Mouse (Mus musculus) erythroblast, embryonic 14.5 days (primary cell): Measurements from ENCODE around the gene Olfr224. TPM values are rescaled to one million over a fixed set of nuclear protein-coding genes. Genes with fewer than 3 reads are reported as not detected.
A peak's percentile ranks its signal among the peaks of the same experiment; 100 is the strongest.

Experiments used
- H3K27me3 ChIP-seq: 2 replicates; pipeline ENCODE4 v1.6.1; 2012; ENCODE audit warnings: inconsistent platforms; ENCODE audit not compliant: control insufficient read depth
- H3K36me3 ChIP-seq: 2 replicates; pipeline ENCODE4 v1.6.1; 2012; ENCODE audit warnings: mild to moderate bottlenecking, inconsistent platforms; ENCODE audit not compliant: control insufficient read depth
- H3K4me1 ChIP-seq: 2 replicates; pipeline ENCODE4 v1.6.1; 2012; ENCODE audit warnings: inconsistent platforms; ENCODE audit not compliant: control insufficient read depth
- H3K4me3 ChIP-seq: replicated peaks from 2 replicates; pipeline ENCODE3; 2012; ENCODE audit warnings: moderate library complexity, mild to moderate bottlenecking, inconsistent platforms
- H3K9me3 ChIP-seq: 2 replicates; pipeline ENCODE4 v1.6.1; 2012; ENCODE audit warnings: low read length, inconsistent platforms, mixed read lengths; ENCODE audit not compliant: control insufficient read depth
- GATA1 ChIP-seq: IDR thresholded peaks from 2 replicates; pipeline ENCODE4 v1.6.1; 2012; ENCODE audit warnings: low read length, inconsistent platforms, mixed read lengths
- TAL1 ChIP-seq: IDR thresholded peaks from 3 replicates; pipeline ENCODE4 v1.6.1; 2012; ENCODE audit warnings: low read length, inconsistent platforms, mixed read lengths
- polyA plus RNA-seq: library from polyadenylated mRNA; stranded (reverse); fragments of >175 nt; gene quantifications from 2 replicates; pipeline ENCODE4 v1.2.3, GENCODE M21; 2012

Olfr224 gene
- polyA plus RNA-seq, 1 experiment: 0.02 TPM

DNA sequence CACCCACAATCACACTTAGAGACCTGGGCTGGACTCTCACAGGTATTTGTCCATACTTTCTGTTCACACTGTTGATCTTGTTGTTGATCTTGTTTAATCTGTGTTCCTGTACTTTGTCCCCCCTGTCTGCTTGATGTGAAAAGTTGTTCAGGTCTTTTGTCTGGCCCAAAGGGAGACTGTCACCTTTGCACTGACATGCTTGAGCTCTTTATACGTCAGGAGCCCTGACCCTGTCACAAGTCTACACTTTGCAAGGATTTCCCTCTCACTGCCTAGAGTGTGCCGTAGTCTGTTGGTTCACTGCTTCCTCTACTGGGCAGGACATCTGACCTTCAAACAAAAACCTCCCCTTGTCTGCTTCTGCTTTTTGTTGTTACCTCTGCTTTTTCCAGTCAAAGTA, 34.3 kb upstream of the Olfr224 start:
- no peaks in the 10 kb centered on the region for H3K9me3 ChIP-seq
- no peaks in the 10 kb centered on the region for H3K36me3 ChIP-seq
- no peak overlapping the region for H3K4me3 ChIP-seq
- peaks cover 4% of the 10 kb centered on the region; the same call in 1 of the 2 replicates for H3K4me1 ChIP-seq
- no peak for TF ChIP-seq TAL1
- TF ChIP-seq GATA1: no peak
- no peaks in the 10 kb centered on the region for H3K27me3 ChIP-seq

DNA sequence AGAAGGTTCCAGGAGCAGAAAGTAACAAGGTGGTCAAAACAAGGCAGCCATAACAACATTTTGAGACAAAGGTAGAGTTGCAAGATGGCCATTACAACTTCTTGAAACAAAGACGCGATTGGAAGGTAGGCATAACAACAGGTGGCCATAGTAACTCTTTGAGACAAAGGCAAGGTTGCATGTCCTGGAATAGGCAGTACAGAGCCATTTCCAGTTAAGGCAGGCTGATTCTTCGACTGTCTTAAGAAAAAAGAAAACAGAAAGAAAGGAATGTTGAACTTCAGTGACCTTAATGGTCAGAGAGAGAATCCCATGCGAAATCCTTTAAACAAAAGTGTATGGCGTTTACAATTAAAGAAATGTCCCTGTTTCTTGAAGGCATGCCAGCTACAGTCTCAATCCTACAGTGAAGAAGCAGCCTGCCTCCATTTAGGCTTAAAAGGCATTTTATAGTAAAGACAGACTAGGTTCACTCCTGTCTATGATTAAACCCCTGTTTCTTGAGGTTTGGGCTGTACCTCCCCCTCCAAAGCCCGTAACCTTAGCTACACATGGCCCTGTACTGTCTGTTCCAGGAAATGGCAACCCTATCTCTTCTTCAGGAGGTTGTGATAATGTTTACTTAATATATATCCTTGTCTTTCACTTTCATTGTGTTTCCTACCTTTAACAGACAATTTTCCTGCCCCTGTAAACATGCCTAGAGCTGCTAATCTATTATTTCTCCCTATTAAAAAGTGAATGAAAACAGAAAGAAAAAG, 32.6 kb upstream of the Olfr224 start:
- Histone ChIP-seq H3K4me1 (peaks cover 4% of the 10 kb centered on the region), H3K36me3 (no peaks in the 10 kb centered on the region), H3K4me3 (no peak overlapping the region), H3K9me3 (no peaks in the 10 kb centered on the region), H3K27me3 (no peaks in the 10 kb centered on the region)
- TF ChIP-seq GATA1 (no peak), TAL1 (no peak)

DNA sequence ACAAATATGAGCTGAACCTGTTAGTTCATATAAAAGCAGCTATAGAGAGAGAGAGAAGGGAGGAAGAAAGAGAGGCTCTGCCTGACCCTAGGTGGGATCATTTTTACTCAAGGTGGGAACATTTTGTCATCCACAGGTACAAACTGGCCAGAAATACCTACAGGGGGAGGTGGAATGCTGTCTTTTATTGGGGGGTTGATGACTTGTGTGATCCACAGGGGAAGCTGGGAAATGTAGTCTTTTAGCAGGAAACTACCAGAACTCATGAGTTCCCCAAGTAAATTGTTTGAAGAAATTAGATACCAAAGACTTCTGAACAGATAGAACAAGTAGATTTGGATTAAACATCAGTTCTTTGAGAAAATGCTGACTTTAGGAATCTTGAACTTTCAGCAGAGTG, 31.7 kb upstream of the Olfr224 start:
- TF ChIP-seq GATA1 (no peak), TAL1 (no peak)
- no peaks in the 10 kb centered on the region for H3K36me3 ChIP-seq
- no peak overlapping the region for H3K4me3 ChIP-seq
- H3K4me1 ChIP-seq: peaks cover 4% of the 10 kb centered on the region
- H3K27me3 ChIP-seq: no peaks in the 10 kb centered on the region
- no peaks in the 10 kb centered on the region for H3K9me3 ChIP-seq

DNA sequence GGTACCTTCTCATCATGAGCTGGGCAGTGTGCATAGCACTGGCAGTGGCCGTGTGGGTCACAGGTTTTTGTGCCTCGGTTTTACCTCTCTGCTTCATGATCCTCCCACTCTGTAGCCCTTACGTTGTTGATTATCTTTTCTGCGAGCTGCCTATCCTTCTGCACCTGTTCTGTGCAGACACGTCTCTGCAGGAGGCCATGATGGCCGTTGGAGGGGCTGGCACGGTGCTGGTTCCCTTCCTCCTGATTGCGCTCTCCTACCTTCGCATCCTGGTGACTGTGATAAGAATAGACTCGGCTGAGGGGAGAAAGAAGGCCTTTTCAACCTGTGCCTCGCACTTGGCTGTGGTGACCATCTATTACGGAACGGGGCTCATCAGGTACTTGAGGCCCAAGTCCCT, 27.5 kb upstream of the Olfr224 start:
- H3K9me3 ChIP-seq: no peaks in the 10 kb centered on the region
- H3K36me3 ChIP-seq: no peaks in the 10 kb centered on the region
- H3K4me3 ChIP-seq: no peak overlapping the region
- no peaks in the 10 kb centered on the region; the same call in none of the 2 replicates for H3K4me1 ChIP-seq
- TF ChIP-seq TAL1 (peak; percentile 37; the same call in 2 of the 3 replicates), GATA1 (no peak)
- no peaks in the 10 kb centered on the region for H3K27me3 ChIP-seq

DNA sequence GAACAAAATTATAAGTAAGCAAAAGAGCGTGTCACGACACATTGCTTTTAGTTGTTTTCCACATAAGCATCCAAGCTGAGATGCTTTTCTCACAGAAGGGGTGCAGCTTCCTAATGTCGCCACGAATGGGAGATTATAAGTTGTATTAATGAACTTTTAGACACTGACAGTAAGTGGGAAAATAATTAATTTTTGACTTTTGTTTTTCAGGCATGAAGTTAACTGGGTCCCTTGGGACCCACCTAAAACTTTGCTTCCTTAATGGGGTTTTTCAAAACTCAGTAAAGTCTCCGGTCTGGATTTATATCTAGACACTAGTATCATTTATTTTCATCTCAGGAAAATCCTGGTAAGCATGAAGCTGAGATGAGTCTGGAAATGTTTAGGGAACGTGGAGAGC, 24.5 kb upstream of the Olfr224 start, which contains the start of gene Olfr324:
Olfr324 (plus strand) TSS at position 301 of the 400 bp plus-strand sequence.
- H3K9me3 ChIP-seq: no peaks in the 10 kb centered on the region
- no peak within 1 kb of the TSS for H3K4me3 ChIP-seq
- no peaks in the 10 kb centered on the region for H3K27me3 ChIP-seq
- H3K36me3 ChIP-seq: no peaks in the 10 kb centered on the region
- H3K4me1 ChIP-seq: no peaks in the 10 kb centered on the region; the same call in 1 of the 2 replicates
- no peak for TF ChIP-seq TAL1
- TF ChIP-seq GATA1: no peak

DNA sequence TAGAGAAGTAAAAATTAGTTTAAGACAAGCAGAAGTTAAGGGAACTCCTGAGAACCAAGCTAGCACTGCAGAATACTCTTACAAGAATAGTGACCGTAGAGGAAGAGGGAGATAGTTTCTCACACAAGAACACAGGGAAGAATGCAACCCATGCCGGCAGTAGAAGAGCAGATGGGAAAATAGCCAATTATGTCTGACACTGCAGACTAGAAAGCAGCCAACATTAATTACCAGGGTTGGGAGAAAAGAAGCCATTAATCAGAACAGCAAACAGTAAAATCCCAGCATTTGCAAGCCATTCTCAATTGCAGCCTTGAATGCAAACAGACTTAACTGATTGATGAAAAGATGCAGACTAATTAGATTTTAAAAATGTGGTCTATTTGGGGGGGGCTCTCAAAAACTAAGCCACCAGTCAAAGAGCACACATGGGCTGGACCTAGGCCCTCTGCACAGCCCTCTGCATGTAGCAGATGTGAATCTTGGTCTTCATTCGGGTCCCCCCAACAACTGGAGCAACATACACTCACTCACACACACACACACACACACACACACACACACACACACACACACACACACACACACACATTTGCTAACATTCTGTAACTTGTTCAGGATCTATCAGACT, 18.4 kb upstream of the Olfr224 start:
- H3K36me3 ChIP-seq: no peaks in the 10 kb centered on the region
- H3K27me3 ChIP-seq: 0 out of 2 replicates have a peak, but pooled peaks cover 2% of the 10 kb centered on the region
- TF ChIP-seq GATA1 (no peak), TAL1 (no peak)
- H3K9me3 ChIP-seq: no peaks in the 10 kb centered on the region
- H3K4me3 ChIP-seq: no peak overlapping the region
- H3K4me1 ChIP-seq: peaks cover 17% of the 10 kb centered on the region

DNA sequence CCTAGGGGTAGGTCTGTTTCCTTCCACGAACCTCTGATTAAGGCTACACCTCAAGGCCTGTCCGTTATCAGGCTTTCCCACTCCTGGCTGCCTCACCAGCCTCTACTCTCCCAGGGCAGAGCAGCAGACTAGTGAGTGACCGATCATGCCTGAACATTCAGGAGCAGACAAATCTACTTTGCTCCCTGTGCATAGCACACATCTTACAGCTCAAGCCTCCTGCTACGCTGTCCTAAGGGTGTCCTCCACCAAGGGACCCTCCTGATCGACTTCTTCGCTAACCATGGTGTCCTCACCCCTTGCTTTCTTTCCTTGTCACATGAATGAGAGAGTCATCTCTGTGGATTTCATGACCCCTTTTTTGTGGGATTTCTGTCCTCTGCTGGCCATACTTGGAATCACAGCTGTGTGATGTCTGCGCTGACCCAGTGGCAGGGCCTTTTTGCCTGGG, 17.6 kb upstream of the Olfr224 start:
- TF ChIP-seq GATA1 (no peak), TAL1 (0 out of 3 replicates have a peak, but pooled peaks have one; percentile 32)
- H3K4me1 ChIP-seq: peaks cover 17% of the 10 kb centered on the region
- H3K27me3 ChIP-seq: 0 out of 2 replicates have a peak, but pooled peaks cover 2% of the 10 kb centered on the region
- H3K9me3 ChIP-seq: no peaks in the 10 kb centered on the region
- H3K4me3 ChIP-seq: peak overlapping the region; percentile 2
- H3K36me3 ChIP-seq: no peaks in the 10 kb centered on the region

DNA sequence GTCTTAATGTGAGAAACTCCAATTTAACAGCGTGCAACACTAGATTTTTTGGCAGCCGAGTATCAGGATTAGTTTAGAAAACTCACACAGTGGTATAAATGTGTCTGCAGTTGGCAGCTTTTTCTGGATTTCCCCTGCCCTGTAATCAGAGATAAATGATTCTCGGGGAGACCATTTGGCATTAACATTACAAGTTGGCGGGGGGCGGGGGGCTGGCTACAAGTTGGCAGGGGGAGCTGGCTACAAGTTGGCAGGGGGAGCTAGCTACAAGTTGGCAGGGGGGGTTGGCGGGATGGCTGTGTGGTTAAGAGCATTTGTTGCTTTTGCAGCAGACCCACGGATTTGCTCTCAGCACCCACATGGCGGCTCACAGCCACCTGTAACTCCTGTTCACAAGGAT, 8.3 kb upstream of the Olfr224 start:
- H3K9me3 ChIP-seq: no peaks in the 10 kb centered on the region
- peaks cover 2% of the 10 kb centered on the region; the same call in 1 of the 2 replicates for H3K27me3 ChIP-seq
- no peaks in the 10 kb centered on the region for H3K4me1 ChIP-seq
- TF ChIP-seq GATA1: no peak
- TF ChIP-seq TAL1: no peak
- no peak overlapping the region for H3K4me3 ChIP-seq
- no peaks in the 10 kb centered on the region for H3K36me3 ChIP-seq

DNA sequence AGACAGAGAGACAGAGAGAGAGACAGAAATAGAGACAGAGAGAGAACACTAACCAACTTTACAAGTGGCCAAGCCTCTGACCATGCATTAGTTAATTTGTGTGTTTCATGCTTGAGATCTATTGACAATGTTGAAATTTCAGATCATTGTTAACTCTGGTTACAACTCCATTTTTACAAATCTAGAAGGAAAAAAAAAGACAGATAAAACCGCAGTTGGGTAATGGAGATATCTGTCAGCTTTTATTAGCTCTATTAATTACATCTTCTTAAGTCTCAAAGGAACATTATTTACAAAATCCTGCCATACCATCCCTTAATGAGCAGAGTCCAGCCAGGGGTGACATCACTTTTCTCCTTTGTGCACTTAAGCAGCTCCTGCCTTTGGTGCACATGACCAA, 7.1 kb upstream of the Olfr224 start, which contains the start of gene Olfr325:
Olfr325 (plus strand) TSS at position 301 of the 400 bp plus-strand sequence.
- H3K4me1 ChIP-seq: no peaks in the 10 kb centered on the region
- no peak for TF ChIP-seq TAL1
- no peak for TF ChIP-seq GATA1
- H3K36me3 ChIP-seq: no peaks in the 10 kb centered on the region
- peaks cover 4% of the 10 kb centered on the region for H3K9me3 ChIP-seq
- no peak within 1 kb of the TSS for H3K4me3 ChIP-seq
- peaks cover 2% of the 10 kb centered on the region; the same call in 1 of the 2 replicates for H3K27me3 ChIP-seq
